Mouse (Mus musculus) B cell, adult 67 days (primary cell): ENCODE results near the gene Ggta1. TPM values are rescaled to one million over a fixed set of nuclear protein-coding genes. Genes with fewer than 3 reads are reported as not detected.

Source experiments
- total RNA-seq, 2 experiments: library from RNA; stranded (reverse); gene quantifications; 4 replicates each; pipeline ENCODE4 v1.2.4; 2023

Gene Ggta1
- 100 to 1,000 TPM in 1 of 2 experiments, 10 to 100 TPM in 1; 80.3 to 102 TPM for total RNA-seq

GRCm38 (mm10) chr2:35462791-35463281 is at the start of gene Ggta1:
TSS of gene Ggta1 (minus strand) at chr2:35463231.

GRCm38 (mm10) chr2:35397096-35397495 is 65.9 kb downstream of the Ggta1 start, which contains the start of gene 4930402F06Rik:
TSS of gene 4930402F06Rik (minus strand) at chr2:35397175.

GRCm38 (mm10) chr2:35367629-35368028 is 95.4 kb downstream of the Ggta1 start, which contains the start of gene 4930568D16Rik:
TSS of gene 4930568D16Rik (minus strand) at chr2:35367729.

Other genes with a start within 250 kb of the Ggta1 start
- 10 to 100 TPM; 79.0 to 91.3 TPM for gene Gsn, start 206.9 kb downstream of the Ggta1 start, total RNA-seq
- 1 to 10 TPM; 6.6 to 6.8 TPM for gene Stom, start 126.3 kb downstream of the Ggta1 start, total RNA-seq
- gene 4930568D16Rik, start 95.5 kb downstream of the Ggta1 start, total RNA-seq = not detected
- not detected for gene 4930402F06Rik, start 66.1 kb downstream of the Ggta1 start, total RNA-seq
- gene Dab2ip, start 95.0 kb upstream of the Ggta1 start, total RNA-seq = 1 to 10 TPM; 4.3 to 5.4 TPM